Mouse (Mus musculus): Measurements from ENCODE around the gene Meig1. TPM values are rescaled to one million over a fixed set of nuclear protein-coding genes. Genes with fewer than 3 reads are reported as not detected.

Meig1 gene
- total RNA-seq, 2 experiments from 2014 or later = not detected

- ATAC-seq (replicated peaks; ENCODE audit: low FRiP score, poor library complexity, severe bottlenecking) = no peak
Observed at GRCm38 (mm10) chr2:3365127-3365526, 57.3 kb downstream of the Meig1 start.

GRCm38 (mm10) chr2:3361067-3361466, 61.4 kb downstream of the Meig1 start:
- no peak for ATAC-seq (replicated peaks; ENCODE audit: low FRiP score, poor library complexity, severe bottlenecking)

Other genes with a start within 250 kb of the Meig1 start
- gene Nmt2, start 138.4 kb downstream of the Meig1 start, total RNA-seq (2015; ENCODE audit: low replicate concordance) = 3.3 and 4.8 TPM in 2 replicates
- 5.7 and 7.8 TPM in 2 replicates for gene Nmt2, start 138.4 kb downstream of the Meig1 start, total RNA-seq (2017; ENCODE audit: low replicate concordance)
- 5.6 and 6.5 TPM in 2 replicates for gene Rpp38, start 90.0 kb downstream of the Meig1 start, total RNA-seq (2015; ENCODE audit: low replicate concordance)
- gene Rpp38, start 90.0 kb downstream of the Meig1 start, total RNA-seq (2017; ENCODE audit: low replicate concordance) = 1.7 and 2.4 TPM in 2 replicates
- not detected in 2 replicates for gene Acbd7, start 86.5 kb downstream of the Meig1 start, total RNA-seq (2015; ENCODE audit: low replicate concordance)
- not detected in 2 replicates for gene Acbd7, start 86.5 kb downstream of the Meig1 start, total RNA-seq (2017; ENCODE audit: low replicate concordance)
- not detected in 2 replicates for gene Olah, start 25.4 kb downstream of the Meig1 start, total RNA-seq (2015; ENCODE audit: low replicate concordance)
- not detected in 2 replicates for gene Olah, start 25.4 kb downstream of the Meig1 start, total RNA-seq (2017; ENCODE audit: low replicate concordance)
- gene Dclre1c, start 1.5 kb upstream of the Meig1 start, total RNA-seq (2015; ENCODE audit: low replicate concordance) = 10.2 and 14.8 TPM in 2 replicates
- 7.7 and 11.7 TPM in 2 replicates for gene Dclre1c, start 1.5 kb upstream of the Meig1 start, total RNA-seq (2017; ENCODE audit: low replicate concordance)
- gene Suv39h2, start 52.4 kb upstream of the Meig1 start, total RNA-seq (2015; ENCODE audit: low replicate concordance) = 4.0 and 14.2 TPM in 2 replicates
- gene Suv39h2, start 52.4 kb upstream of the Meig1 start, total RNA-seq (2017; ENCODE audit: low replicate concordance) = 4.2 and 8.6 TPM in 2 replicates
- gene Gm45902, start 90.1 kb upstream of the Meig1 start, total RNA-seq (2015; ENCODE audit: low replicate concordance) = 0.58 and 1.7 TPM in 2 replicates
- gene Gm45902, start 90.1 kb upstream of the Meig1 start, total RNA-seq (2017; ENCODE audit: low replicate concordance) = 2.6 and 8.9 TPM in 2 replicates
- 16.7 and 19.0 TPM in 2 replicates for gene Hspa14, start 90.2 kb upstream of the Meig1 start, total RNA-seq (2015; ENCODE audit: low replicate concordance)
- 39.8 and 47.8 TPM in 2 replicates for gene Hspa14, start 90.2 kb upstream of the Meig1 start, total RNA-seq (2017; ENCODE audit: low replicate concordance)
- gene Cdnf, start 90.4 kb upstream of the Meig1 start, total RNA-seq (2015; ENCODE audit: low replicate concordance) = not detected in 2 replicates
- 1.0 and 1.1 TPM in 2 replicates for gene Cdnf, start 90.4 kb upstream of the Meig1 start, total RNA-seq (2017; ENCODE audit: low replicate concordance)
- 180 and 207 TPM in 2 replicates for gene Fam107b, start 147.8 kb upstream of the Meig1 start, total RNA-seq (2015; ENCODE audit: low replicate concordance)
- gene Fam107b, start 147.8 kb upstream of the Meig1 start, total RNA-seq (2017; ENCODE audit: low replicate concordance) = 121 and 136 TPM in 2 replicates

Measured in erythroblast, adult 5-6 weeks (primary cell).